Mouse (Mus musculus) spleen, adult 2 months (tissue): Measurements from ENCODE around the gene Hoxd10. TPM values are rescaled to one million over a fixed set of nuclear protein-coding genes. Genes with fewer than 3 reads are reported as not detected.

Experiments
- DNase-seq, 2 experiments: peaks; one replicate each; pipeline versions ENCODE4 v3.0.0 to v3.0.0-alpha.2; 2012 to 2021; ENCODE audit warnings: low spot score in 2 of 2, low read depth in 1 of 2
- H3K27ac ChIP-seq: fragments of 200-500 bp; 2 replicates; pipeline ENCODE4 v1.5.1; 2012; ENCODE audit warnings: low read length, inconsistent platforms; ENCODE audit not compliant: insufficient read depth
- H3K27me3 ChIP-seq: fragments of 200-500 bp; 2 replicates; pipeline ENCODE4 v1.6.1; 2012; ENCODE audit warnings: mild to moderate bottlenecking, moderate library complexity, low read length, inconsistent platforms; ENCODE audit not compliant: control insufficient read depth, insufficient read depth
- H3K36me3 ChIP-seq: fragments of 200-500 bp; 2 replicates; pipeline ENCODE4 v1.6.1; 2012; ENCODE audit warnings: mild to moderate bottlenecking, low read length, inconsistent platforms; ENCODE audit not compliant: control insufficient read depth, insufficient read depth
- H3K4me1 ChIP-seq: fragments of 200-500 bp; 2 replicates; pipeline ENCODE4 v1.6.1; 2011; ENCODE audit warnings: inconsistent platforms; ENCODE audit not compliant: control insufficient read depth, insufficient read depth, insufficient read length
- H3K4me3 ChIP-seq: fragments of 200-500 bp; 2 replicates; pipeline ENCODE4 v1.5.1; 2011; ENCODE audit warnings: mild to moderate bottlenecking, inconsistent platforms; ENCODE audit not compliant: insufficient read depth, insufficient read length; ENCODE audit errors: extremely low read depth
- CTCF ChIP-seq: fragments of 200-500 bp; IDR thresholded peaks from 2 replicates; pipeline ENCODE4 v1.5.1; 2011; ENCODE audit warnings: mild to moderate bottlenecking, inconsistent platforms; ENCODE audit not compliant: insufficient read depth, insufficient read length, insufficient replicate concordance; ENCODE audit errors: extremely low read depth
- POLR2A ChIP-seq: fragments of 200-500 bp; IDR thresholded peaks from 2 replicates; pipeline ENCODE4 v1.6.1; 2011; ENCODE audit warnings: low read depth, low read length, inconsistent platforms
- WGBS: fragments of 180-500 bp; shearing (Covaris S2); methylation state at CpG from one replicate; pipeline ENCODE4 v1.1.7; 2018; 5-methylcytosine and 5-hydroxymethylcytosine counted together
- polyA plus RNA-seq: library from polyadenylated mRNA; depleted of rRNA; stranded (reverse); fragments of >200 nt; gene quantifications from 2 replicates; pipeline ENCODE4 v1.2.3, GENCODE M21; 2012; rRNA removed

The Hoxd10 gene
- polyA plus RNA-seq, 1 experiment, result not detected

- Histone ChIP-seq H3K4me3 (no peak overlapping the region), H3K36me3 (no peaks in the 10 kb centered on the region), H3K4me1 (no peaks in the 10 kb centered on the region), H3K27me3 (peaks cover 26% of the 10 kb centered on the region), H3K27ac (no peak overlapping the region)
- DNase-seq, result no peak
- WGBS, result 17% methylated on average over 14 of the region's 14 CpGs
- no peak for TF ChIP-seq CTCF
- no peak for TF ChIP-seq POLR2A
Observed at GRCm38 (mm10) chr2:74739869-74740268, 48.1 kb downstream of the Hoxd10 start.

- 6% methylated on average over 43 of the region's 43 CpGs for WGBS
- Histone ChIP-seq H3K4me1 (no peaks in the 10 kb centered on the region), H3K4me3 (no peak overlapping the region), H3K27me3 (peaks cover 24% of the 10 kb centered on the region), H3K36me3 (no peaks in the 10 kb centered on the region), H3K27ac (no peak overlapping the region)
- no peak for DNase-seq
- no peak for TF ChIP-seq CTCF
Observed at GRCm38 (mm10) chr2:74740311-74741091, 48.8 kb downstream of the Hoxd10 start.

GRCm38 (mm10) chr2:74741252-74741978 lies 49.7 kb downstream of the Hoxd10 start:
- 76% methylated on average over 2 of the region's 3 CpGs for WGBS
- H3K4me3 ChIP-seq, result no peak overlapping the region
- H3K27me3 ChIP-seq, result peaks cover 24% of the 10 kb centered on the region
- H3K4me1 ChIP-seq, result no peaks in the 10 kb centered on the region
- no peaks in the 10 kb centered on the region for H3K36me3 ChIP-seq
- TF ChIP-seq POLR2A, result no peak
- TF ChIP-seq CTCF, result no peak
- no peak overlapping the region for H3K27ac ChIP-seq
- no peak for DNase-seq

- DNase-seq, result no peak
- Histone ChIP-seq H3K36me3 (no peaks in the 10 kb centered on the region), H3K27me3 (peaks cover 28% of the 10 kb centered on the region), H3K4me1 (peaks cover 3% of the 10 kb centered on the region; the same call in 1 of the 2 replicates), H3K27ac (no peak overlapping the region), H3K4me3 (no peak overlapping the region)
- TF ChIP-seq POLR2A, result no peak
- no peak for TF ChIP-seq CTCF
Observed at GRCm38 (mm10) chr2:74741979-74742277, 50.2 kb downstream of the Hoxd10 start.

Other genes with a start within 250 kb of the Hoxd10 start
- 2.7 and 3.0 TPM in 2 replicates for gene Lnpk, start 112.5 kb upstream of the Hoxd10 start, polyA plus RNA-seq
- not detected in 2 replicates for gene Evx2, start 32.4 kb upstream of the Hoxd10 start, polyA plus RNA-seq
- gene Hoxd13, start 23.6 kb upstream of the Hoxd10 start, polyA plus RNA-seq, result not detected in 2 replicates
- not detected in 2 replicates for gene Hoxd12, start 16.9 kb upstream of the Hoxd10 start, polyA plus RNA-seq
- not detected in 2 replicates for gene Hoxd11, start 12.4 kb upstream of the Hoxd10 start, polyA plus RNA-seq
- 0.04 and 0.06 TPM in 2 replicates for gene Hoxd9, start 5.8 kb downstream of the Hoxd10 start, polyA plus RNA-seq
- gene Hoxd8, start 12.7 kb downstream of the Hoxd10 start, polyA plus RNA-seq, result 0.32 and 0.41 TPM in 2 replicates
- not detected in 2 replicates for gene Hoxd3, start 20.0 kb downstream of the Hoxd10 start, polyA plus RNA-seq
- 0.29 and 0.41 TPM in 2 replicates for gene Hoxd4, start 20.0 kb downstream of the Hoxd10 start, polyA plus RNA-seq
- 0.02 TPM in 1 of 2 replicates, not detected in the other for gene Gm28230, start 34.8 kb downstream of the Hoxd10 start, polyA plus RNA-seq
- gene Hoxd1, start 71.1 kb downstream of the Hoxd10 start, polyA plus RNA-seq, result not detected in 2 replicates
- gene Mtx2, start 133.9 kb downstream of the Hoxd10 start, polyA plus RNA-seq, result 15.7 and 24.5 TPM in 2 replicates